Mouse (Mus musculus): ENCODE data around the gene Top1. TPM values are rescaled to one million over a fixed set of nuclear protein-coding genes. Genes with fewer than 3 reads are reported as not detected.

The Top1 gene
- total RNA-seq (2023): 100 to 1,000 TPM; 151 to 168 TPM

DNA sequence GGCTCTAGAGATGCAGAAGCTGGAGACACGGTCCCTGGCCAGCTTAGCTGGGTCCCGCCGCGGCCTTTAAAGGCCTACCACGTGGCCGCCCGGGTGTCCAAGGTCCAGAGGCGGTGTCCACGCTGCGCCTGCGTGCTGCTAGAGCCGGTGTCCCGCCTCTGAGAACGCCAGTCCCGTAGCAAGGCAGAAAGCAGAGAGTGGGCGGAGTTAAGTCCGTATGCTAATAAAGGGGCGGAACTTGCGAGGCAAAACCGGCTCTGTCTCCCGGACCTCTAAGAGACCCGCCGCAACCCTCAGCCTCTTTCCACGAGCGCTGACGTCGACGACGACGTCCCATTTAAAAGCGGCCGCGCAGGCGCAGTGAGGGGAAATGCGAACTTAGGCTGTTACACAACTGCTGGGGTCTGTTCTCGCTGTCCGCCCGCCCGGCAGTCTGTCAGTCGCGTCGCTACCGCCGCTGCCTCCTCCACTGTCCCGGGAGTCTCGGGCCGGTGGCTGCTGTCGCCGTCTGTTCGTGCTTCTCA, at the start of gene Top1:
Gene Top1 (plus strand): TSS at position 275 of the 524 bp plus-strand sequence.

DNA sequence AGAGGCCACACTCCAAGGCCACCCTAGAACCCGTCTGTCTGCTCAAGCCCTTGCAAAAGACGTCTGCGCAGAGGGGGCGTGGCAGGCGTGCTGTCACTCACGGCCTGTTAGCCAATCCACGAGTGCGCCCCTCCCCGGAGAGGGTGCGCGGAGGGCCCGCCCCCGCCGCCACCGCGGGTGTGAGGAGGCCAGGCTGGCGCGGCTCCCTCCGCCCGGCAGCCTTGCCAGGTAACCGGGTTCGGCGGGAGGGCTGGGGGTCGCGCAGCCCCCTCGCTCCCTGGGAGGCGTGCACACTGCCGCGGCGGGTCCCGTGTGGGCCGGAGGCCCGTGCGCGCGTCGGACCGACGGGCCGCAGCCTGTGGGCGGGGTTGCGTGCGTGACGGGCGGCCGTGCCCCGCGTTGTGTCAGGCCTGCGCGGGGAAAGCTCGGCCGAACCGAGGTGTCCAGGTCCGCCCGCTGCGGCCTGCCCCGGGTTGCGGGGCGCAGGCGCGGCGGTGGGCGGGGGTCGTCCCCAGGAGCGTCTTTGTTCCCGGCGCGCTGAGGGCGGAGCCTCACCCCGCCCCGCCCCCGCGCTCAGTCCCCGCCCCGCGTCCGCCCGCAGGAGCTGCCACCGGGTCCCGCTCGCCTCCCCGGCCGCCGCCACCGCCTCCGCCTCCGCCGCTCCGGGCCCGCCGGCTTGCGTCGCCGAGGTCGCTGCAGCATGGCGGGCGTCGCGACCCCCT, 85.6 kb downstream of the Top1 start, which contains the start of gene Plcg1:
Gene Plcg1 (plus strand): TSS at position 184 of the 722 bp plus-strand sequence.

Other genes with a start within 250 kb of the Top1 start
- gene Plcg1, start 85.4 kb downstream of the Top1 start, total RNA-seq (2023): 10 to 100 TPM; 11.8 to 18.2 TPM
- 1 to 10 TPM; 5.1 to 5.6 TPM for gene Zhx3, start 227.1 kb downstream of the Top1 start, total RNA-seq (2023)
- gene Lpin3, start 234.8 kb downstream of the Top1 start, total RNA-seq (2023): not detected